Mouse (Mus musculus): ENCODE results near the gene Carmil2.

- TF ChIP-seq CTCF (IDR thresholded peaks at IDR 0.05) (no peak), POLR2A (IDR thresholded peaks at IDR 0.05; ENCODE audit: insufficient read depth, low read depth, low read length) (no peak)
Measured at GRCm38 (mm10) chr8:105645205-105645604, 40.9 kb upstream of the Carmil2 start.

Data from heart, adult 2 months (tissue).